Mouse (Mus musculus): Measurements from ENCODE around the gene Fuca1.

The Fuca1 gene

GRCm38 (mm10) chr4:135889146-135889883 lies 31.2 kb upstream of the Fuca1 start:
- DNase-seq (ENCODE audit: low spot score): no peak

- peak; percentile 66 for DNase-seq (ENCODE audit: low spot score)
Observed at GRCm38 (mm10) chr4:135889884-135890283, 30.7 kb upstream of the Fuca1 start.

GRCm38 (mm10) chr4:135891539-135891938 lies 29.0 kb upstream of the Fuca1 start:
- no peak for DNase-seq (ENCODE audit: low spot score)

- DNase-seq (ENCODE audit: low spot score): no peak
Observed at GRCm38 (mm10) chr4:135892884-135893283, 27.7 kb upstream of the Fuca1 start.

- no peak for DNase-seq (ENCODE audit: low spot score)
Observed at GRCm38 (mm10) chr4:135895071-135895571, 25.4 kb upstream of the Fuca1 start, which contains the start of gene Cnr2. Gene Cnr2 (plus strand): TSS chr4:135895394.

GRCm38 (mm10) chr4:135896157-135896556 lies 24.4 kb upstream of the Fuca1 start:
- no peak for DNase-seq (ENCODE audit: low spot score)

- DNase-seq (ENCODE audit: low spot score): peak; percentile 83
Observed at GRCm38 (mm10) chr4:135898380-135899049, 22.0 kb upstream of the Fuca1 start.

- no peak for DNase-seq (ENCODE audit: low spot score)
Observed at GRCm38 (mm10) chr4:135899050-135899448, 21.5 kb upstream of the Fuca1 start.

GRCm38 (mm10) chr4:135900008-135900407 lies 20.5 kb upstream of the Fuca1 start:
- DNase-seq (ENCODE audit: low spot score): no peak

- no peak for DNase-seq (ENCODE audit: low spot score)
Observed at GRCm38 (mm10) chr4:135902606-135903242, 17.8 kb upstream of the Fuca1 start.

GRCm38 (mm10) chr4:135904810-135905209 lies 15.7 kb upstream of the Fuca1 start:
- DNase-seq (ENCODE audit: low spot score): no peak

- no peak for DNase-seq (ENCODE audit: low spot score)
Observed at GRCm38 (mm10) chr4:135906633-135907032, 13.9 kb upstream of the Fuca1 start.

- DNase-seq (ENCODE audit: low spot score): no peak
Observed at GRCm38 (mm10) chr4:135909326-135910066, 11.0 kb upstream of the Fuca1 start.

- no peak for DNase-seq (ENCODE audit: low spot score)
Observed at GRCm38 (mm10) chr4:135911531-135911930, 9.0 kb upstream of the Fuca1 start.

- no peak for DNase-seq (ENCODE audit: low spot score)
Observed at GRCm38 (mm10) chr4:135912164-135912563, 8.4 kb upstream of the Fuca1 start.

GRCm38 (mm10) chr4:135912835-135913234 lies 7.7 kb upstream of the Fuca1 start:
- no peak for DNase-seq (ENCODE audit: low spot score)

GRCm38 (mm10) chr4:135913433-135913832 lies 7.1 kb upstream of the Fuca1 start:
- no peak for DNase-seq (ENCODE audit: low spot score)

- DNase-seq (ENCODE audit: low spot score): no peak
Observed at GRCm38 (mm10) chr4:135918635-135919279, 1.8 kb upstream of the Fuca1 start.

GRCm38 (mm10) chr4:135919280-135919639 lies 1.3 kb upstream of the Fuca1 start:
- no peak for DNase-seq (ENCODE audit: low spot score)

- no peak for DNase-seq (ENCODE audit: low spot score)
Observed at GRCm38 (mm10) chr4:135921257-135922120, 954 bp downstream of the Fuca1 start.

GRCm38 (mm10) chr4:135922190-135922589 lies 1.7 kb downstream of the Fuca1 start:
- no peak for DNase-seq (ENCODE audit: low spot score)

All from c-Kit-positive CD71-positive TER-119-positive erythroid progenitor cells, embryonic 14.5 days (primary cell).